Comparison of ENCODE assay signal across 9 mouse cellular contexts in genomic region chr7:115218596-115219180, GRCm38 (mm10).
DNase-seq lines count a peak whose midpoint lies in the region; ATAC-seq and TF ChIP-seq lines count a peak whose summit lies in the region.
"Had no signal": no experiment of that assay in that cellular context is flagged by ENCODE, and none has a peak within 500 bp of the region (broad histone marks: within the 10 kb centered on the region; RNA-seq: fewer than 3 reads in every experiment).

No protein-coding gene starts in this region.

- H3K4me1 ChIP-seq in kidney, postnatal 0 days (replicated peaks; ENCODE audit: insufficient read depth, low read length), result no peaks in the 10 kb centered on the region
- peaks cover 26% of the 10 kb centered on the region for H3K4me1 ChIP-seq in embryonic facial prominence, embryonic 10.5 days
- H3K4me1 ChIP-seq in midbrain, embryonic 15.5 days, result peaks cover 14% of the 10 kb centered on the region

- peak; percentile 41 for DNase-seq in kidney, postnatal 0 days (ENCODE audit: low spot score)
- DNase-seq in kidney, adult 9 months, result no peak
- peak; percentile 31 for DNase-seq in embryonic facial prominence, embryonic 10.5 days (ENCODE audit: low spot score)
- DNase-seq in heart, postnatal 10 days, result peak; percentile 35 to 42
- DNase-seq in urinary bladder, adult 2 months (ENCODE audit: low spot score), result no peak
- DNase-seq in gastrocnemius, postnatal 4 days (ENCODE audit: low spot score in 2 of 2), result no peak

- H3K36me3 ChIP-seq in kidney, postnatal 0 days (ENCODE audit: insufficient read depth, low read length), result no peaks in the 10 kb centered on the region
- no peaks in the 10 kb centered on the region for H3K36me3 ChIP-seq in embryonic facial prominence, embryonic 10.5 days (replicated peaks)
- H3K36me3 ChIP-seq in midbrain, embryonic 15.5 days (replicated peaks), result no peaks in the 10 kb centered on the region
- H3K36me3 ChIP-seq: embryonic facial prominence, embryonic 12.5 days had no signal

- no peaks in the 10 kb centered on the region for H3K27me3 ChIP-seq in kidney, postnatal 0 days (ENCODE audit: insufficient read depth, low read length)
- peaks cover 37% of the 10 kb centered on the region for H3K27me3 ChIP-seq in embryonic facial prominence, embryonic 10.5 days (replicated peaks; ENCODE audit: low read depth, poor library complexity, severe bottlenecking)
- H3K27me3 ChIP-seq in midbrain, embryonic 15.5 days (replicated peaks), result 0 out of 2 replicates have a peak, but pooled peaks cover 3% of the 10 kb centered on the region

- intact Hi-C loops in heart, postnatal 10 days (cut with DNase I), result loop anchor here (5.0 to 10.0 kb wide), 2 partner anchors 149 to 736 kb away; no protein-coding TSS in a partner anchor

- H3K9me3 ChIP-seq in kidney, postnatal 0 days (replicated peaks; ENCODE audit: low read length), result no peaks in the 10 kb centered on the region
- no peaks in the 10 kb centered on the region for H3K9me3 ChIP-seq in embryonic facial prominence, embryonic 10.5 days
- H3K9me3 ChIP-seq in midbrain, embryonic 15.5 days, result no peaks in the 10 kb centered on the region
- H3K9me3 ChIP-seq: embryonic facial prominence, embryonic 12.5 days had no signal

- no peak overlapping the region for H3K4me3 ChIP-seq in kidney, postnatal 0 days (replicated peaks; ENCODE audit: low read depth, low read length)
- H3K4me3 ChIP-seq in embryonic facial prominence, embryonic 10.5 days, result no peak overlapping the region
- H3K4me3 ChIP-seq in midbrain, embryonic 15.5 days, result no peak overlapping the region
- H3K4me3 ChIP-seq: embryonic facial prominence, embryonic 12.5 days had no signal

- TF ChIP-seq CTCF in kidney, postnatal 0 days (IDR thresholded peaks at IDR 0.05; ENCODE audit: low read depth), result no peak

- H3K4me2 ChIP-seq in kidney, postnatal 0 days (ENCODE audit: low read length), result no peak overlapping the region
- peak overlapping the region; percentile 16 for H3K4me2 ChIP-seq in midbrain, embryonic 15.5 days
- H3K4me2 ChIP-seq: embryonic facial prominence, embryonic 12.5 days had no signal

- WGBS in kidney, postnatal 0 days, result 32% methylated on average over 13 of the region's 13 CpGs
- WGBS in embryonic facial prominence, embryonic 10.5 days, result 34% methylated on average over 13 of the region's 13 CpGs
- 20% methylated on average over 13 of the region's 13 CpGs for WGBS in midbrain, embryonic 15.5 days

- H3K27ac ChIP-seq in kidney, postnatal 0 days, result no peak overlapping the region
- H3K27ac ChIP-seq in embryonic facial prominence, embryonic 10.5 days (replicated peaks), result peak overlapping the region; percentile 25; the same call in 1 of the 2 replicates
- H3K27ac ChIP-seq in midbrain, embryonic 15.5 days, result no peak overlapping the region
- H3K27ac ChIP-seq: embryonic facial prominence, embryonic 12.5 days had no signal

- no peak for ATAC-seq in kidney, postnatal 0 days (replicated peaks; ENCODE audit: low FRiP score, low read depth)
- peak; percentile 46 for ATAC-seq in midbrain, embryonic 15.5 days (replicated peaks)
- ATAC-seq in megakaryocyte-erythroid progenitor cell, adult 5-6 weeks (replicated peaks; ENCODE audit: low FRiP score, low TSS enrichment, poor library complexity, severe bottlenecking), result no peak

- no peak overlapping the region for H3K9ac ChIP-seq in kidney, postnatal 0 days (ENCODE audit: low read depth, low read length)
- no peak overlapping the region for H3K9ac ChIP-seq in midbrain, embryonic 15.5 days
- H3K9ac ChIP-seq: embryonic facial prominence, embryonic 12.5 days had no signal

Comparison
In these comparisons a context has a peak if more than half of its experiments do, and no peak if none do; other contexts are left out.
1. DNase-seq: peak in kidney, postnatal 0 days (single experiment), embryonic facial prominence, embryonic 10.5 days (single experiment) and heart, postnatal 10 days (2 of 2); none in kidney, adult 9 months (single experiment), urinary bladder, adult 2 months (single experiment) and gastrocnemius, postnatal 4 days (0 of 2).